Mouse (Mus musculus): ENCODE data around the gene Grik2.

The Grik2 gene

GRCm38 (mm10) chr10:49788381-49788906, at the start of gene Grik2:
Gene Grik2 (minus strand): TSS chr10:49788766.
- no peak for DNase-seq (ENCODE audit: low spot score in 2 of 2)

GRCm38 (mm10) chr10:49834392-49834791, 45.8 kb upstream of the Grik2 start:
- no peak for DNase-seq (ENCODE audit: low spot score in 2 of 2)

DNA sequence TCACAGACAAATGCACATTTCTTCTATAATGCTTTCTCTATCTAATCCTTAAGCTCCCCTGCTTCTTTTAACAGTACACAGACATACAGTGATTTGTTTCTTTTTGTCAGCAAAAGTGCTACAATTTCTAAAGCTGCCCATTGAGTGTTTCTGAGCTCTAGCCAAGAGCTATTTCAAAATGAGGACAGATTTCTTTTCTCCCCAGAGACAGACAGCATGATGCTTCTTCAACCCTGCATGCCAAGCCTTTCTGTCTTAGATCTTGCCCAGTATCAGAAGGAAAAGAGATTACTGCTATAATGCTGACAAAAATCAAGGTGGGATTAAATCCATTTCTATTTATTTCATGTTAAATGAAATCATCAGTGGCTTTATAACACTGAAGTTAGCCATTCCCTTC, 18.7 kb upstream of the Grik2 start:
- DNase-seq (ENCODE audit: low spot score in 2 of 2) = no peak

DNA sequence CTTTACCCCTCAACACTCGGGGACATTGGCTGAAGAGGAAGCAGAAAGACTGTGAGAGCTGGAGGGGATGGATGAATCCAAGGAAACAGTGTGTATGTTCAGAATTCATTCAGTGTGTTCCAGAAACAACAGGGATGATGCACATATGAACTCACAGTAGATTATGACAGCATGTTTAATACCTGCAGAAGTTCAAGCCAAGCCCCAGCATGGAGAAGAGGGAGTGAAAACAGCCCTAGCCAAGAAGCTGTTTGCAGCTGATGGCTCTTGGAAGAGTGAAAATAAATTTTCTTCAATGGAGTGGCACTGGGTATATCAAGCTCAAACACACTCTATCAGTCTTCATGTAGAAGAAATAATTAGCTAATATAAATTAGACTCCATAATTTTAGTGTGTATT, 12.4 kb upstream of the Grik2 start:
- DNase-seq (ENCODE audit: low spot score in 2 of 2) = no peak

DNA sequence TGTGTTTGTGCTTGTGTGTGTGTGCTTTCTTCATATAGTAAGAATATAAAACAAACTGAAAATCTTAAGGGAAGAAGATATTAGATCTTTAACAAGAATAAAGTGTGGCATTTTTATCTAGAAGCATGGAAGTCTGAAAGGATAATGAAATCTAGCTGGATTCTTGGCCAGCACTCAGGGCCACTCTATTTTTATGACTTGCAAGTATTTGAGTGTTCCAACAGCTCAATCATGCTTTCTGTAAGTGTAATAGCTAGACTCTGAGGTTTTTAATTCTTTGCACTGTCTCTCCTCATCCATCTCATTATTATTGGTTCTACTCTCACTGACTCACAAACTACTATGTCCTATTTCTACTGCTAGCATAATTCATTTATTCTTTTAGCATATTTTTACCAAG, 5.6 kb upstream of the Grik2 start:
- DNase-seq (ENCODE audit: low spot score in 2 of 2) = no peak

GRCm38 (mm10) chr10:49790326-49790725, 1.8 kb upstream of the Grik2 start:
- no peak for DNase-seq (ENCODE audit: low spot score in 2 of 2)

DNA sequence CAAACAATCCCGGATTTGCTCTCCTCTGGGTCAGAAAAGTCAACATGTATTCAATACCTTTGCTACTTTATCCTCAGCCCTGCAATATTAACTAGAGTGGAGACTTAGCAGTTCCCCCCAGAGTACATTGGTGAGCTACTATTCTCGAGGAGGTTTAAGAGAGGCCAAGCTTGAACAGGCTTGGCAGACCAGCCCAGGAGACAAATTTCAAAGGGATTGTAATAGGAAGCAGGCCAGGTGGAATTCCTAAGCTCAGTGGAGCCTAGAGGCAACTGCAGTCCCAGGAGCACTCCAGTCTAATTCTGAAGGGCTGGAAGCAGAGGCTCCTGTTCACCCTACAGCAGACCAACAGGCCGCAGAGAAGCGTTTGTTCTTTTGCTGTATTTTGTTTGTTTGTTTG, 1.1 kb upstream of the Grik2 start:
- DNase-seq (ENCODE audit: low spot score in 2 of 2) = no peak

DNA sequence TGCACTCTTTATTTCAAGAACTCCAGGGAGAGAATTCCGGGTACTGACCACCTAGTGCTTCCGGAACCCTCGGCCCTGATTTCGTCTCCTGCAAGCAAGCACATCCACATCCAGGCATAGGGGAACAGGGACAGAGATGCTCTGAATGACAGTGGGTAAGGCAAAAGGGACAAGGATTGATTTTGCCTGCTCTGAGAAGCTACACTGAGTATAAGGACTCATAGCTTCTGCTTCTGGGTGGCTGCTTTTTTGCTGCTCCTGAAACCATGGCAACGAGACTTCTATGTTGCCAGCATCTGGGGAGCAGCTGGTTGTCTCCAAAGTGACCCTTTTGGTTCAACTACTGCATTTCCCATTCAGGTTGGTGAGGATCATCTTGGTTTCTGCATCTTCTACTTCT, 348 bp upstream of the Grik2 start:
- no peak for DNase-seq (ENCODE audit: low spot score in 2 of 2)

DNA sequence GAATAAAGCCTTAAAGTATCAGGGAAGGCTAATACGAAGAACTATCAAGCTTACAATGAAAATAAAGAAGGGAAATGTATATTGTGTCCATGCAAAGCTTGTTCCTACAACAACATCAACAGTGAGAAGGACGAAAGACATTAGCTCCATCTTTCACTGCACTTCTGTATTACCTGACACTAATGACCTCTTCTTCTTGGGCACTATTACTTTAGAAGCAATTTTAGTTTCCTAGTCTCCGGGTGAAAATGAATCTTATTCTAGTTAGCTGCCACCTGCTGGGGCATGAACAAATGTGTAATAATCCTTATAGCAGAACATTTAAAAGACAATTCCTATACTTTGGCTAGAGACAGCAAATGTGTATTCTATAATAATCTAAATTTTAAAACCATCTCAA, 1.9 kb downstream of the Grik2 start:
- no peak for DNase-seq (ENCODE audit: low spot score in 2 of 2)

GRCm38 (mm10) chr10:49785477-49785876, 3.1 kb downstream of the Grik2 start:
- no peak for DNase-seq (ENCODE audit: low spot score in 2 of 2)

- DNase-seq (ENCODE audit: low spot score in 2 of 2) = no peak
These were observed 3.7 kb downstream of the Grik2 start for GRCm38 (mm10) chr10:49784831-49785230.

GRCm38 (mm10) chr10:49782741-49783691, 5.5 kb downstream of the Grik2 start:
- DNase-seq (ENCODE audit: low spot score in 2 of 2) = no peak

DNA sequence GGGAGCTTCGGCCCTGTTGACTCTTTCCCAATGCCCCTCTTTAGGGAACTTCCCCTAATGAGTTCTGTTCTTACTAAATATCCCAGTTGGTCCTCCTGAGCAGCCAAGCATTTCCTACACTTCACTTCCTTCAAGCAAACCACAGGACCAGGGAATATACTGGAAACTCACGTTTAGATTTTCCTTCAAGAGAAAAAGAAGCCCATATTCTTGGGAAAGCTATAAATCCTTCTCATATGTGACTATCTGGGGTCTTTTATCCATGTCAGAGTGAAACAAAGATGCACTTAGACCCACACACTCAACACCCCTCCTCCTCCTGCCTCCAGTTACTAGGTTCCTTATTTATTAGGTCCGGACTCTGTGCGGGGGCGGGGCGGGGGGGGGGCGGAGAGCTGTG, 6.5 kb downstream of the Grik2 start:
- no peak for DNase-seq (ENCODE audit: low spot score in 2 of 2)

GRCm38 (mm10) chr10:49780430-49780829, 8.1 kb downstream of the Grik2 start:
- DNase-seq (ENCODE audit: low spot score in 2 of 2) = no peak

GRCm38 (mm10) chr10:49768897-49769296, 19.7 kb downstream of the Grik2 start:
- DNase-seq (ENCODE audit: low spot score in 2 of 2) = no peak

DNA sequence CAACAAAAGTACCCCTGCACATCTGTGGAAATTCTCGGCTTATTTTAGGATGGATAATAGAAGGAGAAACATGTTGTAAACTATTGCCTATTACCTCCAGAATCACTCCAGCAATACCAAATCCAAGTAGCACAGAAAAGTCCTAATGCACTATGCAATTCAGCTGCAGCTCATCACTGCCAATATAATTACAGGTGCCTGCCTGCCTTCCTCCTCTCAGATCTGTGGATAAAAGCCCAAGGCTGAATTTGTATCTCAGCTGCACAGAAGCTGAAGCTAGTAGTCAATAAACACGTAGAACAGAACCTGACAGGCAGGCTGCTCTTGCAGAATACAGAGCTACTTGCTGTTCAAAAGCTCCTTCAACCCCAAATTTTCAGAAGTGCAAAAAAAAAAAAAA, 21.0 kb downstream of the Grik2 start:
- no peak for DNase-seq (ENCODE audit: low spot score in 2 of 2)

DNA sequence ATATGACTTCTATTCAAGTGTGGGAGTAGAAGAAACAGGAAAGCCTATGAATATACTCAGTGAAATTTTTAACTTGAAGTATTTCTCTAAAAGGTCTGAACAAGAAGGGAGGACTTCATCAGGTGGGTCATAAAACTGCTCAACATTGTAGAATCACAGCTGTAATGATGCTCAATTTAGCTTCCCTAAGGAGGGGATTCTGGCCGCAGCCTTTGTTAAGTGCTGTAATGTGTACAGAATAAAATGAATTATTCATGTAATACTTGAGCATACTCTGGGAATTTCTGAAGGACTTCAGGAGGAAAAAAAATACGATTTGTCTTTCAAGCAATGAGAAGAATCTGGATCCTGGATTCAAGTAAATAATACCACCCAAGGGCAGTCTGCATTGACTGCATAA, 26.0 kb downstream of the Grik2 start:
- DNase-seq (ENCODE audit: low spot score in 2 of 2) = no peak

DNA sequence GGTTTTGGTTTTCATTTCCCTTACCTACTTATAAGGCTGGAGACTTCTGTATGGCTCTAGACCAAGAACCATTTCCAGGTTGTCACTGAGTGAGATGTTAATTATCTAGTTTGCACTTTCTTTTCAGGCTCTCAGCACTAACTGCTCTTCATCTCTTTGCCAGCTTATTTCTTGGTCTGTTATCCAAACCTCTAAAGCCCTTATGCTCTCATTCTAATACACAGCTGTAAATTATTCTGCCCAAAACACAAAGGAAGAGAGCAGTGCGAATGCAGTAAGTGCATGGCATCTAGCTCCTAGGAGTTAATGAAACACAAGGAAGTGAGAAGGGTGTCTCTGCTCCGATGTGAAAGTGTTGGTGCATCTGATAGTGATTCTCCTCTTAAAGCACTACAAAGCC, 36.8 kb downstream of the Grik2 start:
- DNase-seq (ENCODE audit: low spot score in 2 of 2) = no peak

DNA sequence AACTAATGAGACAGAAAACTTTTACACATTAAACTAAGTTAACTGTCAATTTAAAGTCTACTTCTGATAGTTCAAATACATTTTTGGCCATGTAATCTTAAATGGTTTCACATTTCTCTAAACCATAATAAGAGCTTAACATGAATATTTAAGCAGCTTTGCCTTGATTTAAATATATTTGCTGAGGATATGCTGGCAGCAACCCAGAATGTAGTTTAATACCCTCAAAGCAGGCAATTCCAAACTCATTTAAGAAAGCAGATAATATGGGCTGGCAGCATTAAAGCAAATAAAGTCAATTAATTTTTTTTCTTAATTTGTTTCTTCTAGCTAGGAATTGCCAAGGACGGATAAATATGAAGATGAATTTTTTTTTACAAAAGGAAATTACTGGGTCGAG, 56.7 kb downstream of the Grik2 start:
- DNase-seq (ENCODE audit: low spot score in 2 of 2) = no peak

- no peak for DNase-seq (ENCODE audit: low spot score in 2 of 2)
These were observed 64.9 kb downstream of the Grik2 start for GRCm38 (mm10) chr10:49723706-49724105.

DNA sequence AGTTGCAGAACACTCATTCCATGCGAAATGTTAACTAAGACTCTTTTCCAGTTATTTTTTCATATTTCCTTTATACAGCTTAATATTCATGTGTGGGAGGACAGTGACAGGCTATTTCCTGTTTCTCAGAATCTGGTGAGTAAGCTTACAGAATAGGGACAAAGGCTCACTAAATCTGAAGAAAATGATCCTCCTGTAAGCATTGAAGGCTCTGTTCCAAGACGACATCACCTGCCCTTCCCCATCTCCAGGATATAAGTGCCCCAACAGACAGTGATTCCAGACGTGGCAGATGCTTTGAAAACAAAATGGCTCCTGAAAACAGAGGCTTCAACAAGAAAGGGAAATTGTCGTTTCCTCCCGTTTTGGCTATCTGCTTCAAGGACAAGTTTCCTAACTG, 71.7 kb downstream of the Grik2 start:
- DNase-seq (ENCODE audit: low spot score in 2 of 2) = no peak

DNA sequence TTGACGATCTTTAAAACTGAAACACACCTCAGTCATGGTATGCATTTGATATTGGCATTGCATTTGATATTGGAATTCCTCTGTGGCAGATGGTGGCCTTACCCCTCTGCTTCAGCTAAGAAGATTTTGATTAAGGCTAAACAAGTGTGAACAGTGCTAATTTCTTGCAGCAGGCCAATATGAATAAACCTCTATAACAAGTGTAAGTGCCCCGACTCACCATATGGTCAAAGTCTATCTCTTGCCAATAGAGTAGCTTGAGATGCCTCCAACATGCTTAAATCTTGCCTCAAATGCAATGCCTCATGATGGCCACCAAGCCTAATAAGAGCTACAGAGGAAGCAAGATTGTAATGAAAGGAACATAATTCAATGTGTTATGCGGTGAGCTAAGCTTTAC, 78.8 kb downstream of the Grik2 start:
- DNase-seq (ENCODE audit: low spot score in 2 of 2) = no peak

GRCm38 (mm10) chr10:49704446-49704845, 84.1 kb downstream of the Grik2 start:
- DNase-seq (ENCODE audit: low spot score in 2 of 2) = no peak

- DNase-seq (ENCODE audit: low spot score in 2 of 2) = no peak
These were observed 136.2 kb downstream of the Grik2 start for GRCm38 (mm10) chr10:49652320-49652719.

Measured in natural killer cell, adult 2 months (primary cell).